Mouse (Mus musculus) 3134 (cell line): ENCODE measurements around the gene Gm13090.

Experiments used
- DNase-seq: peaks from one replicate; pipeline ENCODE4 v3.0.0-alpha.2; 2011; ENCODE audit warnings: low spot score; ENCODE audit not compliant: insufficient read length; ENCODE audit errors: extremely low read depth

Gene Gm13090

DNA sequence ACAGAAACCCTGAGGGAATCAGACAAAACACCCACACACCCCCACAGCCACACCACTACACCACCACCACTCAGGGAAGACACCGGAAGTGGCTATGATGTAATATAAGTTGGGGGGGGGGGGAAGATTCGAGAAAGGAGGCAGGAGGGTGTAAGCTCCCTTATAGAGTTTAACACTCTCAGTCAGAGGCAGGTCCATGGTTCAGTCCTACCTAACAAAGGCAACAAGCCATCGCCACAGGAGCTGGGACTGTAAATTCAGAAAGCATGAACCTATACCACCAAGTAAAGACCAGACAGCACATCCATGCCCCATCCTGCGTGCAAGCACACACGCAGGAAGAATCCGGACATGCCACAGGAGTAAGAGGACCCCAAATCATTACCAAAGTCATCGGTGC, at the start of gene Gm13090:
TSS of gene Gm13090 (plus strand) at position 301 of the 400 bp plus-strand sequence.
- no peak for DNase-seq

DNA sequence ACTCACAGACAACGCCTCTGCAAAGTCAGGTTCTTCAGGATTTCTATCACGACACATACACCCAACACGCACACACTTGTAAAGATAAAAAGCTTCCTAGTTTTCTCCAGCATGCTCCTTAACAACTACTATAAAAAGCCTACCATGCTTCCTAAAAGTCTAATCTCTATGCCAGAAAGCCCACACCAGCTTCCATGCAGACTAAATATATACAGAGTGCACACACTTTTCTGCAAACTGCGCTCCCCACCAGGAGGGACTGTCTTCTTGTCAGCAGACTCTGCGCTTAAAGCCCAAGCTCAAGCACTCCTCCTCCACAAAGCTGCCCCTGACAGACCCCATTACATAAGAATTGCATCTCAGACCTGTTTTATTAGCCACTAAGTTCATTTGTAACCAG, 47.9 kb upstream of the Gm13090 start:
- DNase-seq, result no peak

GRCm38 (mm10) chr4:151043281-151043680, 46.1 kb upstream of the Gm13090 start:
- DNase-seq, result no peak

- peak; percentile 91 for DNase-seq
Observed at GRCm38 (mm10) chr4:151044037-151044943, 45.1 kb upstream of the Gm13090 start, which contains the start of gene Per3. Gene Per3, minus strand, starts transcription at chr4:151044665.

DNA sequence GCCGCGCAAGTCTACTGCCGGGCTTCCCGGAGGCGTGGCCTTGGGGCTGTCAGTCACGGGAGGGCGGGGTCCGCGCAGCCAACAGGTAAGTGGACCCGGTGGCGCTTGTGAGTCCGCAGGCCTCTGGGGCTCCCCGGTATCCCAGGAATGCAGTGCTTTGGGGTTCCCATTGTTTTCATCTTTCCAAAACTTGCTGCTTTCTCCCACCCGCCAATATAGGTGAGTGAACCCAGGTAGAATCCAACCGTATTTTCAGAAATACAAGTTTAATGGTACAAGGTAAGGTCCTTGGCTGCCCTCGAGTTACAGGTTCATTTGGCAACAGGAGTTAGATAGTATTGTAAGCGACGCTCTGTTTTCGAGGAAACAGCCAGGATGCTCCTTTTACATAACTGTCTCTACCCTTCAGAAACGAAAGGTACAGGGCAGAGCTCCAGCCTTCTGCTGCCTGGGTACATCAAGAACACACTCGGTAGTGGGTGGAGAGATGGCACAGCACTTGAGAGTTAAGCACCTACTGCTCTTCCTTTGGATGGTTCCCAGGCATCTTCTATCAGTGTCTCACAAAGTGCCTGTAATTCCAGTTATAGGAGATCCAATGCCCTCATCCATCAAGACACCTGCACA, 44.3 kb upstream of the Gm13090 start:
- DNase-seq, result no peak

GRCm38 (mm10) chr4:151046524-151046923, 42.8 kb upstream of the Gm13090 start:
- DNase-seq, result no peak

GRCm38 (mm10) chr4:151051162-151051561, 38.2 kb upstream of the Gm13090 start:
- no peak for DNase-seq

DNA sequence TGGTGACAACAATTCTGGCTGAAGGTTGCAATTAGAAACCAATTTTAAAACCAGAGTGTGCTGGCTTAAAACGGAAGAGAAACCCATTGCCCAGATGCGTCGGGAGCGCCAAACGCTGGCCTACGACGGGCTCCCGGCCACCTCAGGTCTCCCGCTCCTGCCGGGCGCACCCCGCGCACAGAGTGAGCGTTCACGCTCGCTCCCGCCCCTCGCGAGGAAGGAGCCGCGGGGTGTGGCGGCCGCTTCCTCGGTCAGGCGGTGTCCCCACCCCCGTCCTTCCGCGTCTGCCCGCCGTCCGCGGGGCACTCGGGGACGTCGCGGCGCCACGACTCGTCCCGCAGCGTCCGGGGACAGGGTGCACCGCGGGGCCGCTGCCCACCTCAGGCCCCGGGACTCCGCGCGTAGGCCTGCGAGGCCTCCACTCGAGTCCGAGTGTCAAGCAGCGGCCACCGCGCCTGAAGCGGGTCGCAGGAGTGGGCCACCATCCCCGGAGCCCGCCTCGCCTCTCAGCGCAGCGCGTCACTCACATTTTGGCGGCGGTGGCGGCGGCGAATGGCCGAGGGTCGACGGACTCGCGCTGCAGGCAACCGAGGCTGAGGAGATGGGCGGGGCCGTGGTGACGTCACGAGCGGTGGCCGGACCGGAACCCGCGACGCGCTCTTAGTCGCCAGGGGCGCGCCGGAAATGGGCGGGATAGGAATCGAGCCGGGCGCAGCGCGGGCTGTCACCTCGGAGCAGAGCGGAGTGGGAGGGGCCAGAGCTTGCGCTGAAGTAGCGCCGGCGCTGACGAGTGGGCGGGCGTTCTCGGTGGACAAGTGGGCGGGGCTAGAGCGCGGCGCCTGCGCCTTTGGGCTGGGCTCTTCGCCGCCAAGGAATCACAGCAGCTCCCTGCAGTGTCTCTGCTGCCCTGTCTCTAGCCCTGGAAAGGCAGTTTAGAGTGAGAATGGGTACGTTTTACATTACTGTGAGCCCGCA, 31.7 kb upstream of the Gm13090 start, which contains the start of gene Vamp3:
TSS of gene Vamp3 (minus strand) at position 617 of the 975 bp plus-strand sequence.
- peak; percentile 98 for DNase-seq

DNA sequence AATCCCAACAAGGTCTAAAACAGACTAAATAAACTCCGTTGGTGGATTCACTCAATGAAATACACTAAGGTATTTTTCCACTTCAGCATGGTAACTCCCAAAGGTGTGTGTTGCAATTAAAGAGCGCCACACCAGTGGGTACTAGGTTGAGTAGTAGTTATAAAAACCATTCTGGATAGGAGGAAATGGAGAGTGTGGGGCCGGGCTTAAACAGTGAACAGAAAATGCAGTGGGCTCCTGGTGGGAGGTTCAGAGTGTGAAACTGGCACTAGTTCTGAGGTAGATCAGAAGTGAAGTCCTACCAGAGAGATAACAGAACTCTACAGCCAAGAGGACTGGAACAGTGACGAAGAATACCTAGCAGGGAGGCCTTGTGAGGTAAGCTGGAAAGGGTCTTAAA, 30.7 kb upstream of the Gm13090 start:
- no peak for DNase-seq

DNA sequence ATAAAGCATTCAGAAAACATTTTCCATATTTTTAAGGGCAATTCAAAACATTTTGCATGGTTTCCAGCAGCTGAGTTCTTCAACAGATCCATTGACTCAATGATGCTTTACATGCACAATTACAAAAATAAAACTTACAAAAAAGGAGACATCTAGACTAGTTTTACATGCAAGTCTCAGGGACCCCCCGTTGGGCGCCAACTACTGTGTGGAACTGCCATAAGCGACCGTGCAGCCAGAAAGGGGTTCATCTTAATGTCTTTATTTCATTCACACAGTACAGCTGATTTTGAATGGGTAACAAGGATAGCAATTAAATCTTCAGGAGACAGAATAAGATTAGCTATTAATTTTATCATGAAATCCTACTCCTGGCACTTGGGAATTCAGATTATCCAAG, 29.8 kb upstream of the Gm13090 start:
- DNase-seq, result no peak

DNA sequence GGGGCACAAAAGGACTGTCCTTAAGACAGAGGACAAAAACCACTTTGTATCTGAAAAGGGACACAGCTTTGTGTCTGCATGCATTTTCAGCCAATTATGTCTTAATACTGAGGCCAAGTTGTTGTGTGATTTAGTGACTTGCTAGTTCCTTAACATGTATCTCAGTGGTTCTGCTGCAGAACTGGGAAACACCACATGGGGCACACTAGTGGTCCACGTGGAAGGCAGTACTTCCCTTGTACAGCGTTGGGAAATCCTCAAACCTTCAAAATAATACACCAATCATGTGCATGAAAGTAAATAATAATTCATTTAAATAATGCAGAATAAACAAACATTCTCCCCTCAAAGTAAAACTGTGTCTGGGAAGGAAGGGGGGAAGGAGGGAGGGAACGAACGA, 20.6 kb upstream of the Gm13090 start:
- no peak for DNase-seq

DNA sequence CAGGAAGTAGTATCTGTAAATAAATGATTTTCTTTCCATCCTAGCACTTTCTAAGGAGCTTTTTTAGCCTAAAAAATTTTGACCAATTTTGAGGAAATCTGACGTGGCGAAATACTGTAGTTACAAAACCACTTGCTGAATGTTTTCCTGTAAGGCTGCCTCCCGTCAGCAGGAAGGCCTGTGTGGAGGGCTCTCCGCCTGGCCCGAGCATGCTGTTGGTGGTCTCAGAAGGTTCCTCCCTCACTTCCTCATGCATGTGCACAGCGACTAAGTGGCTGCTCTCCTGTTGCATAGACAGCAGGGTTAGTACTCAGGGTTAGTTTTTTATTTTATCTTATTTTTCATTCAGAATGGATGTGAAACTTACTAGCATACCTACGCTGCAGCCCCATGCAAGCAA, 18.4 kb upstream of the Gm13090 start:
- no peak for DNase-seq

DNA sequence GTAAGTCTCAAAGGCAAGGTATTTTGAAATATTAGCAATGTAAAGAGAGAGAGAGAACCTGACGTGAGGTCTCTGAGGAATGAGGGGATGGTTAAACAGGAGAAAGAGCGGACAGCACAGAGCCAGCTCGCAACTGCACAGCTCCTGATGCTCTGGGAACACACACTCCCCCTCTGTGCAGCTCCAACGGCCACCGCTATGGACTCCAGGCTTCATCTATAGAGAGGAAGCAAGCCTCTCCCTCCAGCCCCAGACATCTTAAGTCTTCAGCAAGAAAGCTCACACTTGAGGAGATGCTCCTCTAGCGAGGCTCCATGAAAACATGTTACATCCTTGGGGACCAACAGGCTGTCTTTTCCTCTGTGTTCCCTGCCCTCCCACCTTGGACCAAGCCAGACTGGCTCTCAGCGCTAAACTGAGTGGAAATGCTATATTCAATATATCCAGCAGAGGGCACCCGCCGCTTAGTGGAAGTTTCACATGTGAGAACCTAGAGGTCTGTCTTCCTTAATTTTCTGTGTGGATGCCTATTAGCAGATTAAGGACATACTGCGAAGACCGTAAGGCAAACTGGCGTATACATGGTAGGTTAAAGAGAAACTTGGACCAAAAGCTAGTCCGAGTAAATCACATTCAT, 16.1 kb upstream of the Gm13090 start:
- no peak for DNase-seq

GRCm38 (mm10) chr4:151074817-151075216, 14.6 kb upstream of the Gm13090 start:
- no peak for DNase-seq

- no peak for DNase-seq
Observed at GRCm38 (mm10) chr4:151081355-151081754, 8.0 kb upstream of the Gm13090 start.

DNA sequence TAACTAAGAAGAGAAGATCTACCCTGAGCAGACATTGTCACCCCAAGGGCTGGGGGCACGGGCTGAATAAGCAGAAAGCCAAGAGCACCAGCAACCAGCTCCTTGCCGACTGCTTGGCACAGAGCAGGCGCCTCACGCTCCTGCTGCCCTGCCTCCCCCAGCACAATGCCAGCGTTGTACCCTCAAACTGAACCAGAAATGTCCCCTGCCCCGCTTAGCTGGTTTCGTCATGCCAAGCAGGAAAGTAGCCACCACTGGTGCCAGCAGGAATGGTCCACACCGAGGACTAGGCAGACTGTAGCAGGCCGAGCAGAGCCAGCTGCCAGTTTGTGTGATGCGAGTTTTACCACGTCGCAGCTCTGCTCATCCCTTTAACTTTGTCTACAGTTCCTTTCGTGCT, 7.4 kb upstream of the Gm13090 start:
- DNase-seq, result no peak

- peak; percentile 39 for DNase-seq
Observed at GRCm38 (mm10) chr4:151083027-151083426, 6.3 kb upstream of the Gm13090 start.

GRCm38 (mm10) chr4:151087358-151087757, 2.0 kb upstream of the Gm13090 start:
- no peak for DNase-seq

- no peak for DNase-seq
Observed at GRCm38 (mm10) chr4:151088819-151089218, 551 bp upstream of the Gm13090 start.

GRCm38 (mm10) chr4:151095207-151095606, 5.8 kb downstream of the Gm13090 start:
- DNase-seq, result no peak
